8 mouse cellular contexts compared by ENCODE assay signal in the genomic region with DNA sequence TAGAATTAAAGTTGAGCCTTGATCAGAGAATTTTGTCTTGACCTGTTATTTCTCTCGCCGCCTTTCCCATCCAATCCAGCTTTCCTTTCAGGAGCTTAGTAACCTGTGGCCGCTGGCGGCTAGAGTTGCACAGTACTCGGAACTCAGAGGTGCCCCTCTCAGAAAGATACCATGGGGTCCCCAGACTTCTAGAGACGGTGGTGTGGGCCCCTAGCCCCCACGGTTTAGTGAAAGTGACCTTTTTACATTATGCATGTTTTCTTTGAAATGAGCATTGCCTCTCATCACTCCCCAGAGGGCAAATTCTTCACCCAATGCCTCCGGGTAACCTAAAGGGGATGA. TPM values are rescaled to one million over a fixed set of nuclear protein-coding genes. Genes with fewer than 3 reads are reported as not detected.
DNase-seq lines count a peak whose midpoint lies in the region; ATAC-seq and TF ChIP-seq lines count a peak whose summit lies in the region.

No protein-coding gene starts in this region.

- no peaks in the 10 kb centered on the region for H3K36me3 ChIP-seq in kidney, postnatal 0 days (ENCODE audit: insufficient read depth, low read length)
- H3K36me3 ChIP-seq in embryonic facial prominence, embryonic 12.5 days, result no peaks in the 10 kb centered on the region
- H3K36me3 ChIP-seq in intestine, embryonic 16.5 days (ENCODE audit: control insufficient read depth, insufficient read depth, low read length), result no peaks in the 10 kb centered on the region
- H3K36me3 ChIP-seq in neural tube, embryonic 12.5 days, result no peaks in the 10 kb centered on the region

- no peaks in the 10 kb centered on the region for H3K4me1 ChIP-seq in kidney, postnatal 0 days (replicated peaks; ENCODE audit: insufficient read depth, low read length)
- peaks cover 5% of the 10 kb centered on the region; the same call in 1 of the 2 replicates for H3K4me1 ChIP-seq in embryonic facial prominence, embryonic 12.5 days
- H3K4me1 ChIP-seq in intestine, embryonic 16.5 days (ENCODE audit: control insufficient read depth, insufficient read depth, low read length), result no peaks in the 10 kb centered on the region
- 0 out of 2 replicates have a peak, but pooled peaks cover 3% of the 10 kb centered on the region for H3K4me1 ChIP-seq in neural tube, embryonic 12.5 days

- no peaks in the 10 kb centered on the region for H3K27me3 ChIP-seq in kidney, postnatal 0 days (ENCODE audit: insufficient read depth, low read length)
- H3K27me3 ChIP-seq in embryonic facial prominence, embryonic 12.5 days, result no peaks in the 10 kb centered on the region
- H3K27me3 ChIP-seq in intestine, embryonic 16.5 days (replicated peaks; ENCODE audit: control insufficient read depth, insufficient read depth, low read length), result no peaks in the 10 kb centered on the region
- H3K27me3 ChIP-seq in neural tube, embryonic 12.5 days (replicated peaks), result no peaks in the 10 kb centered on the region

- H3K4me2 ChIP-seq in kidney, postnatal 0 days (ENCODE audit: low read length), result peak overlapping the region; percentile 58
- peak overlapping the region; percentile 59 for H3K4me2 ChIP-seq in embryonic facial prominence, embryonic 12.5 days (replicated peaks)
- H3K4me2 ChIP-seq in intestine, embryonic 16.5 days (ENCODE audit: low read depth, low read length), result peak overlapping the region; percentile 57
- H3K4me2 ChIP-seq in neural tube, embryonic 12.5 days (replicated peaks), result peak overlapping the region; percentile 65

- DNase-seq in kidney, postnatal 0 days (ENCODE audit: low spot score), result no peak
- DNase-seq in kidney, postnatal 10 days, result no peak
- DNase-seq in layer of hippocampus, adult 8-10 months (ENCODE audit: low spot score in 2 of 2), result no peak
- DNase-seq in gastrocnemius, postnatal 4 days (ENCODE audit: low spot score in 2 of 2), result no peak

- H3K9ac ChIP-seq in kidney, postnatal 0 days (ENCODE audit: low read depth, low read length), result no peak overlapping the region; the same call in 1 of the 2 replicates
- H3K9ac ChIP-seq in embryonic facial prominence, embryonic 12.5 days, result peak overlapping the region; percentile 38
- peak overlapping the region; percentile 46; the same call in 1 of the 2 replicates for H3K9ac ChIP-seq in intestine, embryonic 16.5 days (ENCODE audit: low read depth, low read length)
- no peak overlapping the region for H3K9ac ChIP-seq in neural tube, embryonic 12.5 days

- WGBS in kidney, postnatal 0 days, result 23% methylated on average over 8 of the region's 8 CpGs
- 17% methylated on average over 8 of the region's 8 CpGs for WGBS in embryonic facial prominence, embryonic 12.5 days
- 25% methylated on average over 8 of the region's 8 CpGs for WGBS in intestine, embryonic 16.5 days
- 25% methylated on average over 8 of the region's 8 CpGs for WGBS in neural tube, embryonic 12.5 days

- H3K27ac ChIP-seq in kidney, postnatal 0 days, result no peak overlapping the region
- no peak overlapping the region for H3K27ac ChIP-seq in embryonic facial prominence, embryonic 12.5 days
- H3K27ac ChIP-seq in intestine, embryonic 16.5 days (ENCODE audit: low read length), result no peak overlapping the region
- H3K27ac ChIP-seq in neural tube, embryonic 12.5 days, result no peak overlapping the region

- peak overlapping the region; percentile 22 for H3K4me3 ChIP-seq in kidney, postnatal 0 days (replicated peaks; ENCODE audit: low read depth, low read length)
- H3K4me3 ChIP-seq in embryonic facial prominence, embryonic 12.5 days, result peak overlapping the region; percentile 43
- H3K4me3 ChIP-seq in intestine, embryonic 16.5 days (ENCODE audit: low read length), result peak overlapping the region; percentile 43
- H3K4me3 ChIP-seq in neural tube, embryonic 12.5 days, result peak overlapping the region; percentile 36; the same call in 1 of the 2 replicates

- H3K9me3 ChIP-seq in kidney, postnatal 0 days (replicated peaks; ENCODE audit: low read length), result no peaks in the 10 kb centered on the region
- H3K9me3 ChIP-seq in embryonic facial prominence, embryonic 12.5 days, result no peaks in the 10 kb centered on the region
- H3K9me3 ChIP-seq in intestine, embryonic 16.5 days (ENCODE audit: control insufficient read depth, low read length), result no peaks in the 10 kb centered on the region
- no peaks in the 10 kb centered on the region for H3K9me3 ChIP-seq in neural tube, embryonic 12.5 days

- no peak for ATAC-seq in kidney, postnatal 0 days (replicated peaks; ENCODE audit: low FRiP score, low read depth)
- 0 out of 2 replicates have a peak, but pooled peaks have one; percentile 15 for ATAC-seq in embryonic facial prominence, embryonic 12.5 days (ENCODE audit: insufficient number of reproducible peaks, insufficient read depth, low FRiP score, low TSS enrichment)
- ATAC-seq in intestine, embryonic 16.5 days, result peak; percentile 52
- peak; percentile 46; the same call in 1 of the 2 replicates for ATAC-seq in neural tube, embryonic 12.5 days (ENCODE audit: low FRiP score, low read depth)
- no peak for ATAC-seq in monocyte, adult 5-6 weeks (replicated peaks; ENCODE audit: insufficient number of reproducible peaks, low FRiP score, low TSS enrichment, poor library complexity, severe bottlenecking)

- no peak for TF ChIP-seq CTCF in kidney, postnatal 0 days (IDR thresholded peaks at IDR 0.05; ENCODE audit: low read depth)

RNA-seq across cellular contexts. Expression of a gene that starts 13.9 kb away (rescaled TPM):
- 2.2 and 2.5 TPM in 2 replicates for polyA plus RNA-seq in kidney, postnatal 0 days (2015; fragmentation: Nextera tagmentation; extraction: Ambion mirVana)
- 4.1 and 4.6 TPM in 2 replicates for polyA plus RNA-seq in embryonic facial prominence, embryonic 12.5 days (2016; fragmentation: Nextera tagmentation; extraction: Ambion mirVana)
- 1.5 and 1.7 TPM in 2 replicates for polyA plus RNA-seq in intestine, embryonic 16.5 days (2015; fragmentation: Nextera tagmentation; extraction: Ambion mirVana)
- polyA plus RNA-seq in neural tube, embryonic 12.5 days (2016; fragmentation: Nextera tagmentation; extraction: Ambion mirVana), result 4.8 TPM in 2 replicates
- 10 to 100 TPM; 10.6 to 13.8 (median 12.9) TPM for total RNA-seq in layer of hippocampus, adult 8-10 months (2022)
- total RNA-seq in gastrocnemius, postnatal 4 days (2021), result under 1 TPM; 0.49 to 0.56 TPM
- total RNA-seq in monocyte, adult 5-6 weeks (2017), result 1.1 TPM in 1 of 3 replicates, not detected in the others

RNA-seq across cellular contexts. Expression of a gene that starts 18.3 kb away (rescaled TPM):
- polyA plus RNA-seq in kidney, postnatal 0 days (2015; fragmentation: Nextera tagmentation; extraction: Ambion mirVana), result not detected in 2 replicates
- polyA plus RNA-seq in embryonic facial prominence, embryonic 12.5 days (2016; fragmentation: Nextera tagmentation; extraction: Ambion mirVana), result not detected in 2 replicates
- not detected in 2 replicates for polyA plus RNA-seq in intestine, embryonic 16.5 days (2015; fragmentation: Nextera tagmentation; extraction: Ambion mirVana)
- not detected in 2 replicates for polyA plus RNA-seq in neural tube, embryonic 12.5 days (2016; fragmentation: Nextera tagmentation; extraction: Ambion mirVana)
- not detected for total RNA-seq in layer of hippocampus, adult 8-10 months (2022)
- not detected for total RNA-seq in gastrocnemius, postnatal 4 days (2021)
- not detected in 3 replicates for total RNA-seq in monocyte, adult 5-6 weeks (2017)

RNA-seq across cellular contexts. Expression of a gene that starts 31.3 kb away (rescaled TPM):
- 6.9 and 7.1 TPM in 2 replicates for polyA plus RNA-seq in kidney, postnatal 0 days (2015; fragmentation: Nextera tagmentation; extraction: Ambion mirVana)
- 9.2 and 9.6 TPM in 2 replicates for polyA plus RNA-seq in embryonic facial prominence, embryonic 12.5 days (2016; fragmentation: Nextera tagmentation; extraction: Ambion mirVana)
- polyA plus RNA-seq in intestine, embryonic 16.5 days (2015; fragmentation: Nextera tagmentation; extraction: Ambion mirVana), result 4.8 and 5.7 TPM in 2 replicates
- 9.0 and 9.7 TPM in 2 replicates for polyA plus RNA-seq in neural tube, embryonic 12.5 days (2016; fragmentation: Nextera tagmentation; extraction: Ambion mirVana)
- 1 to 10 TPM; 7.6 to 9.3 (median 8.5) TPM for total RNA-seq in layer of hippocampus, adult 8-10 months (2022)
- 1 to 10 TPM; 2.4 to 2.7 TPM for total RNA-seq in gastrocnemius, postnatal 4 days (2021)
- 5.4 to 8.3 TPM (median 7.8 TPM) in 3 replicates for total RNA-seq in monocyte, adult 5-6 weeks (2017)

Comparison
In these comparisons a context has a peak if more than half of its experiments do, and no peak if none do; other contexts are left out.
1. ATAC-seq: peak in embryonic facial prominence, embryonic 12.5 days (single experiment), intestine, embryonic 16.5 days (single experiment) and neural tube, embryonic 12.5 days (single experiment); none in kidney, postnatal 0 days (single experiment) and monocyte, adult 5-6 weeks (single experiment).
2. H3K9ac ChIP-seq: peak in embryonic facial prominence, embryonic 12.5 days (single experiment) and intestine, embryonic 16.5 days (single experiment); none in kidney, postnatal 0 days (single experiment) and neural tube, embryonic 12.5 days (single experiment).
3. Peak in every context shown above with its lines, with median percentiles within 50 percentile points of each other: H3K4me2 ChIP-seq and H3K4me3 ChIP-seq.